Mouse (Mus musculus) kidney, postnatal 25 days (tissue): Measurements from ENCODE around the gene Fgfr2.
A peak's percentile ranks its signal among the peaks of the same experiment; 100 is the strongest.

Source experiments
- DNase-seq, 2 experiments: peaks; one replicate each; pipeline ENCODE4 v3.0.0; 2021; ENCODE audit warnings: mixed read lengths in 2 of 2

Gene Fgfr2

DNA sequence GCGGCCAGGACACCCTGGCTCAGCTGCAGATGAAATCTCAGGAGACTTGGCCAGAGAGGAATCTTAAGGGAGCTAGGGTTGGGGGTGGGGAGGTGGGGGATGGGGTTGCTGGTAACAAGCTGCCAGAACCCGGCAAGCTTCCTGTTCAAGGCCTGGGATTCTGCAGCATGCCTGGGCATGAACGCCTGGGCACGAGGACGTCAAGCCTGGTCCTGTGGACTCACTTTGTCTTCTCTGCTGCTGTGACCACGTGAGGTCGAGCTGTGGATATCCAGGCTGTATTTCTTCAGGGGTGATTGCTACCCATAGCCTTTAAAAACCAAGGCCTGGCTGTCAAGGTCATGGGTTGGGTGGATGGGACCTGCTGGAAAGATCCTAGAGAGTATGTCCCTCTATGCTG, 117.4 kb downstream of the Fgfr2 start:
- DNase-seq: peak in 1 of 2 experiments; percentile 34

DNA sequence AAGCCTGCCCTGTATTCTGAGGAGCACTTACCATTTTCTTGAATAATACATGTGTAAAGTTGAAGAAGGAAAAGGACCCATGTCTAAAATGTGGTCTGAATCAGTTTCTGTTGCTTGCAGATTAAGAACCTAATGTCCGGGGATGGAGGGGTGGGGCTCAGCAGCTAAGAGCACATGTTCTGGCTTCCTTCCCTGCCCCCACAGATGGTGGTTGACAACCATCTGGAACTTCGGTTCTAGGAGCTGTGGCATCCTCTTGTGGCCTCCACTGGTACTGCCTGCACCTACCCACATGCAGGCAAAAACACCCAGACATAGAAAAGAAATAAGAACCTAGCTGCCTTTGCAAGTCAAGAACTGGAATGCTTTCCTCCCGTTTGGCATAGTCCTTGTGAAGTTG, 119.7 kb downstream of the Fgfr2 start:
- peak; percentile 86 to 88 for DNase-seq

GRCm38 (mm10) chr7:133002271-133002670, 120.9 kb downstream of the Fgfr2 start:
- DNase-seq: peak in 1 of 2 experiments; percentile 16

- peak in 1 of 2 experiments; percentile 23 for DNase-seq
Observed at GRCm38 (mm10) chr7:133001388-133001787, 121.8 kb downstream of the Fgfr2 start.

GRCm38 (mm10) chr7:132999061-132999460, 124.1 kb downstream of the Fgfr2 start:
- peak in 1 of 2 experiments; percentile 31 for DNase-seq

DNA sequence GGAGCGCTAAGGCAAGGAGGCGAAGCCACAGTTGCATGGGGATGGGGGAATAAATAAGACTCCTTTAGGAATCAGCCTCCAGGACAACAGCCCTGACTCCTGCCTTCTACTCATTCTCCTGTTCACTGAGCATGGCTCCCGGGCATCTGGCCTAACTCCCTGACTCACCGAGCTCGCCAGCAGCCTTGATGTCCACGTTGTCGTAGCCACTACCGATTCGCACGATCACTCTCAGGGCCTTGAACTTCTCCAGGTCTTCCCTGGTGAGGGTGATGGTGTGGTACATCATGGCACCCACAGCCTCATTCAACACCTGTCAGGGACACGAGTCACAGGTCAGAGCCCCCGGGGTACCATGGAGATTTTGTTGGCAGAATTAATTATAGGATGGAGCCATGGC, 124.5 kb downstream of the Fgfr2 start:
- DNase-seq: peak in 1 of 2 experiments; percentile 25

DNA sequence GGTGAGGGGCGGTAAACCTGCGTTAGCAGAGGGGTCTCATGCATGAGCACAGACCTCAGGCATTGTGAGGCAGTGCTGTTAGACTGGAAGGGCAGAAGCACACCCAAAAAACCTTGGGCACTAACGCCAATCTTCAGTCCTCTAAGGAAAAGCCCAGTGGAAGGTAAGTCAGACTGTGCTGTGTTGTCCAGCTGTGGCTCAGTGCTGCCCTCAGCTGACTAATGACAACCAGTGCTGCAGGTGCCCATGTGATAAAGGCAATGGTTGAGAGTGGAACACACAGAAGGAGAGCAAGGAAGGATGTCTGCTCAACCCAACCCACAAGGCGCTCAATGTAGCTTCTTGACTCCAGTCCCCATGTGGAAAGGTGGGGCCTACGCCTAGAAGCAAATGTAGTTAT, 126.8 kb downstream of the Fgfr2 start:
- peak; percentile 43 to 44 for DNase-seq

DNA sequence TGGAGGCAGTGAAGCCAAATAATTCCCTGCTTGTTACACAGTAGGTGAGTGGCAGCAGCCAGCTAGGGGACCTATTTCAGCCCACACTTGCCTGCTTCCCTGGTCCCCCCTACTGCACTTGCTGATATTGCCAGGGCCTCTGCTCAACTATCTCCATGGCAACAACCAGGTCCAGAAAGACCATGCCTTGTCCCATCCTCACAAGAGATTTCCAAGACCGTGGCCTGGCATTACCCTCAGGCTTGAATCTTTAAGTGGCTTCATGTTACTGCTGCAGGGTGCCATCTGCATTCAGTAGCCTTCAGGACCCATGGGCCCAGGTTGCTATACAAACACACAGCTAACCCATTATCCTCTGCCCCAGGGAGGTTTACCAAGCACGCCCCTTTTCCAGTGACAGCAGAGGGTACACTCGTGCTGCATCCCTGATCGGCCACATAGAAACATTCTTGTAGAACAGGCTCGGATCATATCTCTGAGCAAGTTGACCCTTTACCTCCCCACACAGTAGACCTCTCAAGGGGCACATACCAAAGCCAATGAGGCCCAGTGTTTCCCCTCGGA, 128.4 kb downstream of the Fgfr2 start:
- DNase-seq: peak in 1 of 2 experiments; percentile 19

- DNase-seq: peak in 1 of 2 experiments; percentile 29
Observed at GRCm38 (mm10) chr7:132994120-132994519, 129.0 kb downstream of the Fgfr2 start.

DNA sequence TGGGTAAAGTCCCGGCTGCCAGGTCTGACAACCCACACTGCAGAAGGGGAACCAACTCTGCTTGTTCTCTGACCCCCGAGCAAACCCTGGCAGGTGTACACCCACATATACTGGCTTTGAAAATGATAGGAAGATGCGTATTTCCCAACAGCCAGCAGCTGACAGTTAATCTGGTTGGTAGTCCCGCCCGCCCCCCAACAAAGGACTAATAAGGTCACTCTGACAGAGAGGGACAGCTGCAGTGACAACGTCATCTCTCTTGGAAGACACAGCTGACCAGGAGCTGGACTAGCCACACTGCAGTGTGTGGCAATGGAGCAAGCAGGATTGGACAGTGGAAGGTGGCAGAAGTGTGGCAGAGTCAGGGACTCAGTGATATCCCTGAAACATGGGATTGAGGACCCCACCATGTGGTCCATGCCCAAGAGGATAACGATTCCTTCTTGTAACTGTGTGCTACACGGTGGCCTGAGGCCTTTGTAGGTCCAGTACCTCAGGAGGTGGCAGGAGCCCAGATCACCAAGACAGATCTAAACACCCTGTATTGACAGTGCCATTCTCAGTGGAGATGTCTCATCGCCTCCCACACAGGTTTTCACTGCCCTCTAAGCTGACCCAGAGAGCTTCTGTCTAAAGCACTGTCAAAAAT, 130.1 kb downstream of the Fgfr2 start:
- peak in 1 of 2 experiments; percentile 19 for DNase-seq

- DNase-seq: peak in 1 of 2 experiments; percentile 21
Observed at GRCm38 (mm10) chr7:132991240-132991900, 131.8 kb downstream of the Fgfr2 start.

DNA sequence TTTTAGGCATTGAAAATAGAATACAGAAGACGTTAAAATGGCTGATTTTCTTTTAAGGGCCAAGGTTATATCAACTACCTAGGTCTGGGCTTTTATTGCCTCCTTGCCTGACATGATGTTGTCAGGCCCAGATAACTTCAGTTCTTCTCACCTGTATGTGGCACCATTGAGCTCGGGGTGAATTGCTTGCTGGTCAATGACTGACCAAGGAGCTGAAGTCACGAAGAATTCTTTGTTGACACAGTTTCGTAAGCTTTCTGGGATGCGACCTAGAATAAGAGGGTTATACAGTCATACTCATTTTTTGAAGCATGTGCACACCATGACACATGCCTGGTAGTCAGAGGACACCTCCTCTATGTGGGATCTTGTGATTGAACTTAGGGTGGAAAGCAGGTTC, 133.3 kb downstream of the Fgfr2 start:
- DNase-seq: no peak

DNA sequence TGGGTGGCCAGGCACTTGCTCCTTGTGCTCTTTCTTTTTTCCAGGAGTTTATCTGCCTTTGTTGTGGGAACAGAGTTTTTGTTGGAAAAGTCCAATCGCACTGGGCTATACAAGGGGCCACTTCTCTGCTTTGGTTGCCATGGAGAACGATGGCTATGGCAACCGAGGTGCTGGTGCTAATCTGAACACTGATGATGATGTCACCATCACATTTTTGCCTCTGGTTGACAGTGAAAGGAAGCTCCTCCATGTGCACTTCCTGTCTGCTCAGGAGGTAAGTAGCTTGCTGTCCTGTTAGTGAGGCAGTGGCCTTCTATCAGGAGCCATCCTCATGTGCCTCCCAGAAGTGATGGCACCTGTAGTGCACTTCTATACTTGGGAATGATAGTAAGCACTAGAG, 140.5 kb downstream of the Fgfr2 start:
- DNase-seq: peak in 1 of 2 experiments; percentile 21

- DNase-seq: no peak
Observed at GRCm38 (mm10) chr7:132977981-132978380, 145.2 kb downstream of the Fgfr2 start.

GRCm38 (mm10) chr7:132976079-132976478, 147.1 kb downstream of the Fgfr2 start:
- no peak for DNase-seq

DNA sequence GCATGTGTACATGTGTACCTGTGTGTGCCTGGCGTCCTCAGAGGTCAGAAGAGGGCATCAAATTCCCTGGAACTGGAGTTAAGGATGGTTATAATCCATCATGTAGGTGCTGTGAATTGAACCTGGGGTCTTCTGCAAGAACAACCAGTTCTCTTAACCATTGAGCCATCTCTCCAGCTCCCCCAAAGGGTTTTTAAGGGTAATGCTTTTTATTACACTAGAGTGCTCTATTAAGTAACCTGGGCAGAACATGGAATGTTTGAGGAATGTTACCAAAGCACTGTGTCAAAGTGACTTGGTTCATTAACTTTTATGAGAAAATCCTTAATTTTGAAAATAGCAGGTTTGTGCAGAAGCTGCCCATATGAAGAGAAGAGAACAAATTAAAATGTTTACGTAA, 151.1 kb downstream of the Fgfr2 start:
- DNase-seq: no peak

DNA sequence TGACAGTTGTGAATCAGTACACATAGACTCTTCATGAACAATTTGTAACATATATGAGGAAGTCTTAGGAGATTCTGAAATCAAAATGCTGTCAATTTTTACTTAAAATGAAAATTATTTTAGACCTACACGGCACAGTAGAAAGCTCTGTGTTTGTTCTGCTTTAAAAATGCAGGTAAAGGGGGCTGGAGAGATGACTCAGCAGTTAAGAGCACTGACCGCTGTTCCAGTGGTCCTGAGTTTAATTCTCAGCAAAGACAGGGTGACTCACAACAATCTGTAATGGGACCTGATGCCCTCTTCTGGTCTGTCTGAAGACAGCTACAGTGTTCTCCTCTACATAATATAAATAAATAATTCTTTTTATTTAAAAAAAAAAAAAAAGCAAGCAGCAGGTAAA, 157.4 kb downstream of the Fgfr2 start:
- DNase-seq: no peak

DNA sequence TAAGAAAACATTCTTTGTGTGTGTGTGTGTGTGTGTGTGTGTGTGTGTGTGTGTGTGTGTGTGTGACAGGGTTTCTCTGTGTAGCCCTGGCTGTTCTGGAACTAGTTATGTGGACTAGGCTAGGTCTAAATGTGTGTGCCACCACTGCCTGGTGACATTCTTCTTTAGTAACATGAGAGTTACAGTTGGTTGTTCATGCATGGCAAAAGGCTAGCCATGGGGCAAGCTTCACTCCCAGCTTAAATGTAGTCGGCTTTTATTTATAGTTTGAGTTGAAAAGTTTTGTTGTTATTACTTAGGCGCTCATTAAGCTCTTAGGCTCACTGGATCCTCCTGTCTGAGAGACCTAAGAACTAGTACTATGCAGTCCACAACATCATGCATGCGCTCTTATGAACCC, 158.8 kb downstream of the Fgfr2 start:
- DNase-seq: peak in 1 of 2 experiments; percentile 38

GRCm38 (mm10) chr7:132950613-132951012, 172.5 kb downstream of the Fgfr2 start:
- no peak for DNase-seq

- no peak for DNase-seq
Observed at GRCm38 (mm10) chr7:132949968-132950367, 173.2 kb downstream of the Fgfr2 start.

DNA sequence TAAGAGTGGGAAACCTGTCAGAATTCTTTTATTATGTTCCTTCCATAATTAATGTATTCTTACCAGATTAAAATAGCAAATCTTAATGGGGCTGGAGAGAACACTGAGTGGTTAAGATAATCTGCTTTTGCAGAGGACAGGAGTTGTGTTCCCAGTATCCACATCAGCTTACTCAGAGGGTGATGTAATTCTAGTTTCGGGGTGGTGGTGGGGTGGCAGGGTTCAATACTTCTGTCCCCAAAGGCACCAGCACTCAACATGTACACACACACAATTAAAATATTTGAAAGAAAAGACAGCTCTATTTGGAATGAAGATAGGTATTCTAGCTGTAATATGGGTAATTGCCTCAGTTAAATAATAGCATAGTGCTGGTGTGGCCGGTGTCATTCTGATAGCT, 182.6 kb downstream of the Fgfr2 start:
- no peak for DNase-seq

DNA sequence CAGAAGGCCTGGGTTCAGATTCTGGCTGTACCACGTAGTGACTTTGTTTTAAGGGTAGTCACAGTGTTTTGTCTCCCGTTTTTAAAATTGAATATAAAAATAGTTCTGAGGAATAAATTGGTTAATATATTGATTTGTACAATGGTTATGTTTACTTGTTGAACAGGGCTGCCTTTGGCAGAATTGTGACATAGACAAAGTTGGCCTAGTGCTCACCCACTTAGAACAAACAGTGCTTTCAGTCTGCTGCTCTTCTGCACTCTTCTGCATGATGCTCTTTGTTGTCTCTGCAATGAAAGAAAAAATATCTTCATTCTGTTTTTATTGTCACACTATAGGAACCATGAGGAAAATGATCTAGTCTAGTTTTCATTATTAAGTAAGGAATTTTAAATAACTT, 184.0 kb downstream of the Fgfr2 start:
- DNase-seq: no peak

- no peak for DNase-seq
Observed at GRCm38 (mm10) chr7:132934743-132935142, 188.4 kb downstream of the Fgfr2 start.

- DNase-seq: no peak
Observed at GRCm38 (mm10) chr7:132933331-132933730, 189.8 kb downstream of the Fgfr2 start.
